Mouse (Mus musculus): ENCODE results near the gene Sulf2. TPM values are rescaled to one million over a fixed set of nuclear protein-coding genes. Genes with fewer than 3 reads are reported as not detected.
"Not testable (repeated sequence)": the region's sequence is repeated elsewhere in the genome, so short reads cannot be mapped to it uniquely, and the experiment has no call there.

Sulf2 gene
- total and polyA plus RNA-seq, 2 experiments from 2014 or later, result 54.8 to 86.5 TPM

DNA sequence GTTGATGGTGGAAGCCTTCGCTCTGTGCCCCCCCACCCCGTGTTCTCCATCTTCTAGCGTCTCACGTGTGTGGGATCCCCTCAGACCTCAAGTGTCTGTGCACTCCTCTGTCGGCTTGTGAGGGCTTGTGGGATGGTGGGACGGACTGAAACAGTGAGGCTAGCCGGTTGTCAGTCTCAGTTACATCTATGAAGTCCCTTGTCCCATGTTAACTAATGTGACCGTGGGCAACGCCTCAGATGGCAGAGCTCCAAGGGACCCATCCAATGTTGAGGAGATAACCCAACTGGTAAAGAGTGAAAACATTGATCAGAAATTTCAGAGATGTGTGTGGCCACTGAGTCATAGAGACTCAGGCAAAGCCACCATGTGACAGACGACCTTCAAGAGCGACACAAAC is 33.7 kb upstream of the Sulf2 start:
- Histone ChIP-seq H3K36me3 (replicated peaks; ENCODE audit: control insufficient read depth, insufficient read depth, low read length) (no peaks in the 10 kb centered on the region), H3K27me3 (ENCODE audit: control insufficient read depth, insufficient read depth, low read length) (no peaks in the 10 kb centered on the region), H3K27ac (ENCODE audit: low read depth) (no peak overlapping the region), H3K4me1 (ENCODE audit: control insufficient read depth, insufficient read depth) (peaks cover 10% of the 10 kb centered on the region; the same call in 1 of the 2 replicates), H3K9me3 (replicated peaks; ENCODE audit: control insufficient read depth, low read length) (no peaks in the 10 kb centered on the region), H3K4me2 (ENCODE audit: low read depth, low read length) (no peak overlapping the region), H3K9ac (replicated peaks; ENCODE audit: low read depth, low read length) (no peak overlapping the region), H3K4me3 (ENCODE audit: low read depth, low read length) (no peak overlapping the region)
- DNase-seq (ENCODE audit: low spot score), result no peak
- TF ChIP-seq CTCF (IDR thresholded peaks at IDR 0.05; ENCODE audit: low read depth) (no peak), EP300 (IDR thresholded peaks at IDR 0.05; ENCODE audit: low read depth) (no peak)
- ATAC-seq (ENCODE audit: insufficient read depth, low read depth), result no peak
- WGBS, result 93% methylated on average over 11 of the region's 11 CpGs

DNA sequence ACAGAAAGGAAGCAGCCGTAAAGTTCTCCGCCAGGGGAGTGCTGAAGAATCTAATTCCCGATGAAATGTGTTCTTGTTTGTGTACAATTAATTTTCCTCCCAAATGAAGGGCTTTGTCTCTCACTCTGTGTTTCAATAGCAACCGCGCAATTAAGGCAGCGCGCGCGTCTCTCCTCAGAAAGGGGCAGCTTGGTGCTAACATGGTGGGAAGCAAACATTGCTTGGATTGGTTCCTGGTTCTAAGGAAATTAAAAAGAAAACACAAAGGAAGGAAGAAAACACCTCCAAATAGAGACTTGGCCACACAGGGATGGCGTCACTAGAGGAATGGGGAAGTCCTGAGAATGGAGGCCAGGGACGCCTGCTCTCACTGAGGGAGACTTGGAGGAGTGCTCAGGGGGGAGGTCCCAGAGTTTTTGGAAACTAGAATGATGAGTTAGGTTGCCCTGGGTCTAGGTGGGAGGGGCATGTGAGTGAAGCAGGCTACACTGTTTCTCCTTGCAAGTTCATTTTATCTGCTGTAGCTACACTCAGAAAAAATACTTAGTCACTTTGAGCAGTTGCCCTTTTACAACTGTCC is 32.5 kb upstream of the Sulf2 start:
- H3K27ac ChIP-seq (ENCODE audit: low read depth); H3K27me3 ChIP-seq (ENCODE audit: control insufficient read depth, insufficient read depth, low read length); H3K9ac ChIP-seq (replicated peaks; ENCODE audit: low read depth, low read length); H3K36me3 ChIP-seq (replicated peaks; ENCODE audit: control insufficient read depth, insufficient read depth, low read length); H3K4me3 ChIP-seq (ENCODE audit: low read depth, low read length); DNase-seq (ENCODE audit: low spot score); H3K4me2 ChIP-seq (ENCODE audit: low read depth, low read length); H3K9me3 ChIP-seq (replicated peaks; ENCODE audit: control insufficient read depth, low read length); ATAC-seq (ENCODE audit: insufficient read depth, low read depth); H3K4me1 ChIP-seq (ENCODE audit: control insufficient read depth, insufficient read depth): not testable (repeated sequence)
- WGBS, result 85% methylated on average over 6 of the region's 11 CpGs

DNA sequence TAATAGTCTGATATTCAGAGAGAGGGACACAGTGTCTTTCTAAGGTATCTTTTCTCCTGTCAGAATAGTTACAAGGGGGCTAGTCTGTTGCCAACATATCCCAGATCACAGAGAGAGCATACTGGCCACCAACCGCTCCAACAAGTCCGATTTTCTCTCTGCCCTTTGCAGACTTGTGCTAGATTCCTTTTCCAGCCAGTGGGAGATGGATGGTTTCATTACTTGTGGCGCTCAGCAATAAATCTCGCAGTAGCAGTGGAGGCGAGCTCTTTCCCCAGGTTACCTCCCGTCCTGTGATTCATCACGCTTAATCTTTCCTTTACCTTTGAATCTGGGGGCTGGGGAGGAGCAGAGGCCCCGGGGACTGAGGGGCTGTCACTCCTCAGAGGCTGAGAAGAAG is 31.9 kb upstream of the Sulf2 start:
- H3K9me3 ChIP-seq (replicated peaks; ENCODE audit: control insufficient read depth, low read length); H3K9ac ChIP-seq (replicated peaks; ENCODE audit: low read depth, low read length); DNase-seq (ENCODE audit: low spot score); H3K4me3 ChIP-seq (ENCODE audit: low read depth, low read length); H3K27ac ChIP-seq (ENCODE audit: low read depth); H3K27me3 ChIP-seq (ENCODE audit: control insufficient read depth, insufficient read depth, low read length); ATAC-seq (ENCODE audit: insufficient read depth, low read depth); H3K4me2 ChIP-seq (ENCODE audit: low read depth, low read length); H3K36me3 ChIP-seq (replicated peaks; ENCODE audit: control insufficient read depth, insufficient read depth, low read length); H3K4me1 ChIP-seq (ENCODE audit: control insufficient read depth, insufficient read depth): not testable (repeated sequence)
- 43% methylated on average over 6 of the region's 8 CpGs for WGBS

DNA sequence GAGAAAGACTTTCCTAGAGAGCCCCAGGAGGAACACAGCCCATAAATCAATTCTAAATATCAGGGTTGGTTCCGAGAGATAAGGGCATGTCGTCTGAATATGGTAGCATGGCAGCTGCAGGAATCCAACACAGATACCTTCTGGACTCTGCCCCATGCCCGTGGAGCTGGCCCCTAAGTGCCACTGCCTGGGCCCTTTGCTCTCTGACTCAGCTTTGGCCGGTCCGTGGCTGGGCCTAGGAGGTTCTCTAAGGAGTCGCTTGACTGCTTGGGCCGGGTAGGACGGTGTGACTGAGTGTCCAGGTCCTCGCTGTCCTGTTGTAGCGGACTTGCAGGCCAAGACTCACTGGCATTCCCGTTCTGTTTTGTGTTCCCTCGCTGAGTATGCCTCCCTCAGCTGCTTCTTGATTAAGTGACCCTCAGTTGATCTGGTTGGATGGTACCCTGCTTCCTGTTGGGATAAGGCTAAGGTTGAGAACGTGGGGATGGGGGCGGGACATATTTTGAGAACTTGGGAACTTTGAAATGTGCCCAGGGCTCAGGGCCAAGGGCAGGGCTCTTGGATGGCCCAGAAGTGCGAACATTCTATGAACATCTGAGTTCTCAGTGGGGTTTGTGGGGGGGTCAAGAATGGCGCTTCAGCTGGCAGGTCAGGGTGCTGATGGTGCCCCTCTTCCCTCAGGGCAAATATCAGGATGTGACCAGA is 30.9 kb upstream of the Sulf2 start:
- H3K9me3 ChIP-seq (replicated peaks; ENCODE audit: control insufficient read depth, low read length), result no peaks in the 10 kb centered on the region
- no peak for TF ChIP-seq CTCF (IDR thresholded peaks at IDR 0.05; ENCODE audit: low read depth)
- TF ChIP-seq EP300 (IDR thresholded peaks at IDR 0.05; ENCODE audit: low read depth), result no peak
- H3K4me2 ChIP-seq (ENCODE audit: low read depth, low read length), result no peak overlapping the region
- no peak overlapping the region for H3K4me3 ChIP-seq (ENCODE audit: low read depth, low read length)
- 69% methylated on average over 16 of the region's 16 CpGs for WGBS
- H3K9ac ChIP-seq (replicated peaks; ENCODE audit: low read depth, low read length), result no peak overlapping the region
- ATAC-seq (ENCODE audit: insufficient read depth, low read depth) (0 out of 2 replicates have a peak, but pooled peaks have one; percentile 4), DNase-seq (ENCODE audit: low spot score) (no peak)
- no peaks in the 10 kb centered on the region for H3K36me3 ChIP-seq (replicated peaks; ENCODE audit: control insufficient read depth, insufficient read depth, low read length)
- H3K27me3 ChIP-seq (ENCODE audit: control insufficient read depth, insufficient read depth, low read length), result no peaks in the 10 kb centered on the region
- H3K27ac ChIP-seq (ENCODE audit: low read depth), result no peak overlapping the region
- peaks cover 10% of the 10 kb centered on the region; the same call in 1 of the 2 replicates for H3K4me1 ChIP-seq (ENCODE audit: control insufficient read depth, insufficient read depth)

DNA sequence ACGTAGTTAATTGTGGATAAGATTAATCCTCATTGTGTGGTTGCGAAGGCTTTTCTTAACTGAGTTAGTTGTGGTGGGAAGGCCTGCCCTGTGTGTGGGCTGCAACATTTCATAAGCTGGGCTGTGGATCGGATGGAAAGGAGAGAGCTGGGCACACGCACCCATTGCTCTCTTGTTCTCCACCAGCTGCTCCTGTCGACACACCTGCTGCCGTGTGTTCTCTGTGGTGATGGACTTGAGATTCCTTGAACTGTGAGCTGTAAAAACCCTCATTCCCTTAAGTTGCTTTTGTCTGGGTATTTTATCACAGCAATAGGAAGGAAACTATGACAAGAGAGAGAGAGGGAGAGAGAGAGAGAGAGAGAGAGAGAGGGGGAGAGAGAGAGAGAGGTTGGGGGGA is 30.3 kb upstream of the Sulf2 start:
- ATAC-seq (ENCODE audit: insufficient read depth, low read depth), result no peak

DNA sequence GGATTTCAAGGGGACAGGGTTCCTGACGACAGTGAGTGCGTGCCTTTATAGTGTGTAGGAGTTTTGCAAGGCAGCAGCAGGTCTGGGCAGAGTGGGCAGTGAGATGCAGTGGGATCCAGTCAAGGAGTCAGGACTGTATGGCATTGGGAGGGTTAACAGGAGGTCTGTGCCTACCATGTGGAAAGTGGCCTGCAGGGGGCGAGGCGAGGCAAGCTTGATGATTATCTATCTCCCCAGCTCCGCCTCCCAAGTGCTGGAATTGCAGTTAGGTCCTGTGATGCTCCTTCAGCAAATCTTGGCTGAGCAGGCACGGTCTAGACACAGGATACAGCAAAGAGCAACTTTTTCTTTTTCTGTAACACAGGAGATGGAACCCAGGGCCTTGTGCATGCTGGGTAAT is 29.0 kb upstream of the Sulf2 start:
- TF ChIP-seq EP300 (IDR thresholded peaks at IDR 0.05; ENCODE audit: low read depth) (no peak), CTCF (IDR thresholded peaks at IDR 0.05; ENCODE audit: low read depth) (no peak)
- H3K4me1 ChIP-seq (ENCODE audit: control insufficient read depth, insufficient read depth), result peaks cover 18% of the 10 kb centered on the region

More for the DNA sequence above, 30.3 kb upstream of the Sulf2 start:
- H3K4me3 ChIP-seq (ENCODE audit: low read depth, low read length), result no peak overlapping the region
- no peak overlapping the region for H3K9ac ChIP-seq (replicated peaks; ENCODE audit: low read depth, low read length)
- no peaks in the 10 kb centered on the region for H3K9me3 ChIP-seq (replicated peaks; ENCODE audit: control insufficient read depth, low read length)
- H3K27me3 ChIP-seq (ENCODE audit: control insufficient read depth, insufficient read depth, low read length), result no peaks in the 10 kb centered on the region
- TF ChIP-seq EP300 (IDR thresholded peaks at IDR 0.05; ENCODE audit: low read depth) (no peak), CTCF (IDR thresholded peaks at IDR 0.05; ENCODE audit: low read depth) (no peak)
- no peaks in the 10 kb centered on the region for H3K36me3 ChIP-seq (replicated peaks; ENCODE audit: control insufficient read depth, insufficient read depth, low read length)
- no peak for DNase-seq (ENCODE audit: low spot score)
- H3K27ac ChIP-seq (ENCODE audit: low read depth), result no peak overlapping the region
- no peak overlapping the region for H3K4me2 ChIP-seq (ENCODE audit: low read depth, low read length)
- 83% methylated on average over 6 of the region's 6 CpGs for WGBS
- peaks cover 12% of the 10 kb centered on the region for H3K4me1 ChIP-seq (ENCODE audit: control insufficient read depth, insufficient read depth)

More for the DNA sequence above, 29.0 kb upstream of the Sulf2 start:
- 62% methylated on average over 6 of the region's 6 CpGs for WGBS
- DNase-seq (ENCODE audit: low spot score), result no peak
- Histone ChIP-seq H3K9me3 (replicated peaks; ENCODE audit: control insufficient read depth, low read length) (no peaks in the 10 kb centered on the region), H3K4me3 (ENCODE audit: low read depth, low read length) (no peak overlapping the region), H3K36me3 (replicated peaks; ENCODE audit: control insufficient read depth, insufficient read depth, low read length) (no peaks in the 10 kb centered on the region), H3K4me2 (ENCODE audit: low read depth, low read length) (no peak overlapping the region), H3K27me3 (ENCODE audit: control insufficient read depth, insufficient read depth, low read length) (no peaks in the 10 kb centered on the region), H3K9ac (replicated peaks; ENCODE audit: low read depth, low read length) (no peak overlapping the region), H3K27ac (ENCODE audit: low read depth) (no peak overlapping the region)
- no peak for ATAC-seq (ENCODE audit: insufficient read depth, low read depth)
